Mouse (Mus musculus) limb, embryonic 14.5 days (tissue): Measurements from ENCODE around the gene Pgs1. TPM values are rescaled to one million over a fixed set of nuclear protein-coding genes. Genes with fewer than 3 reads are reported as not detected.

Source experiments
- ATAC-seq: fragments of 200-750 bp; cut with Nextera tagmentation; 2 replicates; pipeline ENCODE4 v1.8.0; 2017; ENCODE audit warnings: low read depth, moderate number of reproducible peaks, moderate TSS enrichment; ENCODE audit not compliant: low FRiP score
- DNase-seq: peaks from one replicate; pipeline ENCODE4 v3.0.0-alpha.2; 2015; ENCODE audit warnings: low spot score
- H3K27ac ChIP-seq: fragments of 300-500 bp; sonication (generic); replicated peaks from 2 replicates; pipeline ENCODE4 v1.5.1; 2014; ENCODE audit warnings: low read depth, mild to moderate bottlenecking, low read length, moderate library complexity, mixed read lengths
- H3K27me3 ChIP-seq: fragments of 300-500 bp; sonication (generic); 2 replicates; pipeline ENCODE4 v1.6.1; 2014; ENCODE audit warnings: low read length, mixed read lengths; ENCODE audit not compliant: control insufficient read depth, insufficient read depth
- H3K36me3 ChIP-seq: fragments of 300-500 bp; sonication (generic); 2 replicates; pipeline ENCODE4 v1.6.1; 2014; ENCODE audit warnings: mild to moderate bottlenecking, low read length, moderate library complexity, mixed read lengths; ENCODE audit not compliant: control insufficient read depth, insufficient read depth
- H3K4me1 ChIP-seq: fragments of 300-500 bp; sonication (generic); 2 replicates; pipeline ENCODE4 v1.6.1; 2014; ENCODE audit warnings: antibody characterized with exemption, low read length, mixed read lengths; ENCODE audit not compliant: control insufficient read depth, insufficient read depth
- H3K4me2 ChIP-seq: fragments of 300-500 bp; sonication (generic); replicated peaks from 2 replicates; pipeline ENCODE4 v1.6.1; 2014; ENCODE audit warnings: low read depth, mild to moderate bottlenecking, low read length, moderate library complexity; ENCODE audit not compliant: severe bottlenecking
- H3K4me3 ChIP-seq: fragments of 300-500 bp; sonication (generic); replicated peaks from 2 replicates; pipeline ENCODE4 v1.5.1; 2014; ENCODE audit warnings: low read length
- H3K9ac ChIP-seq: fragments of 300-500 bp; sonication (generic); 2 replicates; pipeline ENCODE4 v1.6.1; 2014; ENCODE audit warnings: mild to moderate bottlenecking, low read depth, low read length, moderate library complexity; ENCODE audit not compliant: severe bottlenecking
- H3K9me3 ChIP-seq: fragments of 300-500 bp; sonication (generic); 2 replicates; pipeline ENCODE4 v1.6.1; 2016; ENCODE audit warnings: low read length; ENCODE audit not compliant: control insufficient read depth
- POLR2A ChIP-seq: fragments of 200-500 bp; IDR thresholded peaks from 2 replicates; pipeline ENCODE4 v1.8.0; 2012; ENCODE audit warnings: inconsistent platforms, mild to moderate bottlenecking, moderate library complexity, borderline replicate concordance; ENCODE audit not compliant: insufficient read depth, insufficient read length; ENCODE audit errors: extremely low read depth
- WGBS: fragments of 180-500 bp; shearing (Covaris S2); extraction: QIAGEN DNeasy Blood & Tissue Kit; methylation state at CpG from one replicate; pipeline ENCODE4 v1.1.7; 2014; 5-methylcytosine and 5-hydroxymethylcytosine counted together
- polyA plus RNA-seq, 2 experiments: library from polyadenylated mRNA; depleted of rRNA in 1 of 2; stranded (reverse) in 1 of 2; unstranded in 1 of 2; fragments of >200 nt; fragmentation: Nextera tagmentation in 1 of 2; extraction: Ambion mirVana in 1 of 2; gene quantifications; 2 replicates each; pipeline versions ENCODE4 v1.2.1 to v1.2.3; 2012 to 2014

Pgs1 gene
- polyA plus RNA-seq, 2 experiments, result 30.5 to 36.2 TPM

- no peaks in the 10 kb centered on the region for H3K9me3 ChIP-seq
- WGBS, result under 1% methylated on average over 27 of the region's 40 CpGs
- peaks cover 18% of the 10 kb centered on the region for H3K36me3 ChIP-seq
- peak overlapping the region; percentile 86 for H3K4me2 ChIP-seq
- H3K27me3 ChIP-seq, result no peaks in the 10 kb centered on the region
- ATAC-seq, result peak; percentile 93
- DNase-seq, result peak; percentile 95
- TF ChIP-seq POLR2A, result 0 out of 2 replicates have a peak, but pooled peaks have one; percentile 31
- H3K9ac ChIP-seq, result peak overlapping the region; percentile 49
- peak overlapping the region; percentile 91 for H3K27ac ChIP-seq
- peaks cover 65% of the 10 kb centered on the region for H3K4me1 ChIP-seq
- peak overlapping the region; percentile 37 for H3K4me3 ChIP-seq
These were observed 22.9 kb upstream of the Pgs1 start for GRCm38 (mm10) chr11:117963091-117963793.

- Histone ChIP-seq H3K9me3 (no peaks in the 10 kb centered on the region), H3K36me3 (peaks cover 18% of the 10 kb centered on the region), H3K9ac (peak overlapping the region; percentile 49), H3K4me1 (peaks cover 61% of the 10 kb centered on the region), H3K27me3 (no peaks in the 10 kb centered on the region), H3K27ac (peak overlapping the region; percentile 91), H3K4me2 (peak overlapping the region; percentile 86), H3K4me3 (peak overlapping the region; percentile 37)
- TF ChIP-seq POLR2A, result no peak
- 1% methylated on average over 9 of the region's 9 CpGs for WGBS
- DNase-seq (peak; percentile 49), ATAC-seq (peak; percentile 11)
These were observed 22.2 kb upstream of the Pgs1 start for GRCm38 (mm10) chr11:117963872-117964271.

- H3K9me3 ChIP-seq, result no peaks in the 10 kb centered on the region
- H3K36me3 ChIP-seq, result peaks cover 18% of the 10 kb centered on the region
- peak overlapping the region; percentile 86; the same call in 1 of the 2 replicates for H3K4me2 ChIP-seq
- 8% methylated on average over 1 of the region's 1 CpGs for WGBS
- no peak for ATAC-seq
- H3K9ac ChIP-seq, result no peak overlapping the region
- H3K27ac ChIP-seq, result peak overlapping the region; percentile 91
- DNase-seq, result no peak
- H3K27me3 ChIP-seq, result no peaks in the 10 kb centered on the region
- H3K4me3 ChIP-seq, result peak overlapping the region; percentile 37
- TF ChIP-seq POLR2A, result no peak
- peaks cover 61% of the 10 kb centered on the region for H3K4me1 ChIP-seq
These were observed 21.8 kb upstream of the Pgs1 start for GRCm38 (mm10) chr11:117964294-117964693.

DNA sequence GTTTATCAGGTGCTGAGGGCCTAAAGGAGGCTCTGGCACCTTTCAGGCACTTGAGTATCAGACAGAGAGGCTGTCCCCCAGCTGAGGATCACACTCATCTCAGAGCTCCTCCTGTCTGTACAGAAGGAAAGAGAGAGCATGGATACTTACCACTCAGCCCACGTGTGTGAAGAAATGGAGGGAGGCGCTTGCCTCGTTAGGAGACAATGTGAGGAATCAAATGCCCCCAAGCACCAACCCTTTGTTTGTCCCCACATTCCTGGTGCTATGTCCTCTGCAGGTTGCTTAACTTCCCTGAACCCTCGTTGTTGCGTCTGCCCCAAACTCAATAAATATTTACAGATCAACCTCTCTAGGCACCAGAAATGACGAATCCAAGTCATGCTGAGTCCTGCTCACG lies 21.0 kb upstream of the Pgs1 start:
- Histone ChIP-seq H3K4me3 (no peak overlapping the region), H3K9ac (no peak overlapping the region; the same call in 1 of the 2 replicates), H3K9me3 (no peaks in the 10 kb centered on the region), H3K27ac (0 out of 2 replicates have a peak overlapping the region, but pooled peaks have one; percentile 28), H3K4me1 (peaks cover 61% of the 10 kb centered on the region), H3K36me3 (peaks cover 18% of the 10 kb centered on the region), H3K27me3 (no peaks in the 10 kb centered on the region), H3K4me2 (peak overlapping the region; percentile 97)
- no peak for DNase-seq
- no peak for TF ChIP-seq POLR2A
- no peak for ATAC-seq
- whole genome bisulfite sequencing, result 31% methylated on average over 7 of the region's 7 CpGs

DNA sequence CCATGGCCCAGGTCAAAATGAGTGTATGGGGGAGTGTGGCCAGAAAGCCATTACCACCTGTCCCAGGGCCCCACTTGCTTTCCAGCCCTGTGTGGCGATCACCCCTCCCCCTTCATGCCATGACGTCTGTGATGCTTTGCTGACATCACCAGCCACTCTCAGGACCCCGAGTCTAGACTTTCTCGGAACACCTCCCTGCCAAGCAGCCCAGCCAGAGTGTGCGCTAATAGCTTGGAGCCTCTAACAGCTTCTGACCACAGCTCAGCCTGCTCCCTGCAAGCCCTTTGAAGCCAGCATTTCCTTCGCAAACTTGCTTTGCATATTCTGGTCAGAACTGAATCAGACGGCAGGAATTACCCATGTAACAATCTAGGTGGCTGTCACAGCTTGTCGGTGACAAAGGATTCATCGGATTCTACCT lies 20.5 kb upstream of the Pgs1 start:
- Histone ChIP-seq H3K4me2 (peak overlapping the region; percentile 97), H3K9me3 (no peaks in the 10 kb centered on the region), H3K9ac (no peak overlapping the region), H3K27ac (0 out of 2 replicates have a peak overlapping the region, but pooled peaks have one; percentile 28), H3K4me1 (peaks cover 61% of the 10 kb centered on the region), H3K4me3 (no peak overlapping the region), H3K27me3 (no peaks in the 10 kb centered on the region), H3K36me3 (peaks cover 18% of the 10 kb centered on the region)
- 16% methylated on average over 7 of the region's 9 CpGs for WGBS
- TF ChIP-seq POLR2A, result no peak
- ATAC-seq, result no peak
- DNase-seq, result no peak
